Comparison of ENCODE assay signal across 8 mouse cellular contexts in genomic region chr5:124922356-124923352, GRCm38 (mm10).
A peak's percentile ranks its signal among the peaks of the same experiment; 100 is the strongest.
DNase-seq lines count a peak whose midpoint lies in the region; ATAC-seq lines count a peak whose summit lies in the region.

No protein-coding gene starts in this region.

- 0 out of 2 replicates have a peak, but pooled peaks cover 8% of the 10 kb centered on the region for H3K9me3 ChIP-seq in heart, embryonic 12.5 days (replicated peaks)
- H3K9me3 ChIP-seq in heart, embryonic 11.5 days (replicated peaks; ENCODE audit: control insufficient read depth, low read length): no peaks in the 10 kb centered on the region
- H3K9me3 ChIP-seq in midbrain, embryonic 13.5 days: 0 out of 2 replicates have a peak, but pooled peaks cover 6% of the 10 kb centered on the region

- DNase-seq in frontal cortex, postnatal 36 days (ENCODE audit: low spot score in 2 of 2): peak; percentile 37 to 53
- peak; percentile 58 for DNase-seq in kidney, postnatal 10 days
- DNase-seq in urinary bladder, postnatal 10 days (ENCODE audit: low spot score): no peak
- no peak for DNase-seq in layer of hippocampus, postnatal 14 days (ENCODE audit: low spot score in 2 of 2)

- no peaks in the 10 kb centered on the region for H3K36me3 ChIP-seq in heart, embryonic 12.5 days
- H3K36me3 ChIP-seq in heart, embryonic 11.5 days (ENCODE audit: control insufficient read depth, insufficient read depth, low read length): no peaks in the 10 kb centered on the region
- H3K36me3 ChIP-seq in midbrain, embryonic 13.5 days: no peaks in the 10 kb centered on the region

- H3K27me3 ChIP-seq in heart, embryonic 12.5 days (replicated peaks): peaks cover 3% of the 10 kb centered on the region; the same call in 1 of the 2 replicates
- H3K27me3 ChIP-seq in heart, embryonic 11.5 days (ENCODE audit: control insufficient read depth, insufficient read depth, low read length): 0 out of 2 replicates have a peak, but pooled peaks cover 3% of the 10 kb centered on the region
- no peaks in the 10 kb centered on the region for H3K27me3 ChIP-seq in midbrain, embryonic 13.5 days

- peak overlapping the region; percentile 16 for H3K4me2 ChIP-seq in heart, embryonic 12.5 days
- no peak overlapping the region for H3K4me2 ChIP-seq in heart, embryonic 11.5 days
- H3K4me2 ChIP-seq in midbrain, embryonic 13.5 days (replicated peaks): peak overlapping the region; percentile 7; the same call in 1 of the 2 replicates

- WGBS in heart, embryonic 12.5 days: 27% methylated on average over 18 of the region's 18 CpGs
- WGBS in heart, embryonic 11.5 days (ENCODE audit: insufficient replicate concordance): 25% methylated on average over 18 of the region's 18 CpGs
- WGBS in midbrain, embryonic 13.5 days: 18% methylated on average over 18 of the region's 18 CpGs

- peaks cover 19% of the 10 kb centered on the region for H3K4me1 ChIP-seq in heart, embryonic 12.5 days (replicated peaks)
- peaks cover 15% of the 10 kb centered on the region; the same call in 1 of the 2 replicates for H3K4me1 ChIP-seq in heart, embryonic 11.5 days (ENCODE audit: control insufficient read depth, insufficient read depth, low read length)
- peaks cover 26% of the 10 kb centered on the region for H3K4me1 ChIP-seq in midbrain, embryonic 13.5 days (replicated peaks)

- no peak overlapping the region for H3K4me3 ChIP-seq in heart, embryonic 12.5 days
- no peak overlapping the region for H3K4me3 ChIP-seq in heart, embryonic 11.5 days (ENCODE audit: low read depth, low read length)
- no peak overlapping the region for H3K4me3 ChIP-seq in midbrain, embryonic 13.5 days (replicated peaks)

- H3K27ac ChIP-seq in heart, embryonic 12.5 days (ENCODE audit: poor library complexity, severe bottlenecking): no peak overlapping the region
- H3K27ac ChIP-seq in heart, embryonic 11.5 days (ENCODE audit: low read depth, low read length): no peak overlapping the region
- H3K27ac ChIP-seq in midbrain, embryonic 13.5 days: peak overlapping the region; percentile 93

- no peak for ATAC-seq in heart, embryonic 12.5 days (ENCODE audit: insufficient number of reproducible peaks, low FRiP score)
- no peak for ATAC-seq in heart, embryonic 11.5 days (replicated peaks; ENCODE audit: insufficient number of reproducible peaks, low FRiP score, low TSS enrichment)
- peak; percentile 85 for ATAC-seq in activated CD4-positive, CD25-positive, alpha-beta regulatory T cell, adult 4 months
- ATAC-seq in midbrain, embryonic 13.5 days: peak; percentile 83

- no peak overlapping the region for H3K9ac ChIP-seq in heart, embryonic 12.5 days
- no peak overlapping the region for H3K9ac ChIP-seq in heart, embryonic 11.5 days (ENCODE audit: low read depth, low read length)
- peak overlapping the region; percentile 8; the same call in 1 of the 2 replicates for H3K9ac ChIP-seq in midbrain, embryonic 13.5 days (replicated peaks)

Comparison
In these comparisons a context has a peak if more than half of its experiments do, and no peak if none do; other contexts are left out.
1. ATAC-seq: peak in activated CD4-positive, CD25-positive, alpha-beta regulatory T cell, adult 4 months (single experiment) and midbrain, embryonic 13.5 days (single experiment); none in heart, embryonic 12.5 days (single experiment) and heart, embryonic 11.5 days (single experiment).
2. DNase-seq: peak in frontal cortex, postnatal 36 days (2 of 2) and kidney, postnatal 10 days (single experiment); none in urinary bladder, postnatal 10 days (single experiment) and layer of hippocampus, postnatal 14 days (0 of 2).